Mouse (Mus musculus): ENCODE measurements at regions not wholly inside any gene's neighbourhood (a gene's known extent, or its start where the extent isn't known, plus 50 kb on each side); places are given as distances from the start of the nearest gene placed in this dataset.

DNA sequence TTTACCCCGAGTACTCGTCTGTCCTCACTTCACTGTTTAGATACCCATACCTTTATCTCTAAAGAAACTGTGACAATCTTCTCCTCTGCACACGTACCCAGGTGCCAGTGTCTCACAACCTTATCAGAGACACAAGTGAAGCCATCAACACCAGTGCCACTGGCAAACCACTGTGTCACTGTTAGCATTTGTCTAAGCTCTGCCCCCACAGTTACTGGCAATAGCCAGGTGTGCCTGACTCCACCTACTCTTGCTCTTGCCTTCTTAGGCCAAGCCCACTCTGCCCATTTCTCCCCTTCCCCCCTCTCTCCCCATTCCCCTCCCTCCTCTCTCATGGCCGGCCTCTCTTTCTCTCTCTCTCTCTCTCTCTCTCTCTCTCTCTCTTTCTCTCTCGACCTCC lies 54.2 kb upstream of the Znrf2 start:
- Histone ChIP-seq H3K4me1 (ENCODE audit: control insufficient read depth, insufficient read depth, insufficient read length, low read length) (peaks cover 15% of the 10 kb centered on the region; the same call in 1 of the 2 replicates), H3K27ac (ENCODE audit: insufficient read depth, low read depth, low read length) (no peak overlapping the region), H3K27me3 (ENCODE audit: control insufficient read depth, insufficient read depth, low read length) (no peaks in the 10 kb centered on the region), H3K36me3 (ENCODE audit: control insufficient read depth, insufficient read depth, low read length) (no peaks in the 10 kb centered on the region), H3K4me3 (ENCODE audit: low read depth, low read length) (no peak overlapping the region)
- TF ChIP-seq POLR2A (IDR thresholded peaks at IDR 0.05; ENCODE audit: low read depth, low read length) (no peak), CTCF (IDR thresholded peaks at IDR 0.05; ENCODE audit: extremely low read depth, insufficient read length, insufficient replicate concordance, low read depth, low read length) (no peak)
- WGBS: 15% methylated on average over 5 of the region's 5 CpGs

DNA sequence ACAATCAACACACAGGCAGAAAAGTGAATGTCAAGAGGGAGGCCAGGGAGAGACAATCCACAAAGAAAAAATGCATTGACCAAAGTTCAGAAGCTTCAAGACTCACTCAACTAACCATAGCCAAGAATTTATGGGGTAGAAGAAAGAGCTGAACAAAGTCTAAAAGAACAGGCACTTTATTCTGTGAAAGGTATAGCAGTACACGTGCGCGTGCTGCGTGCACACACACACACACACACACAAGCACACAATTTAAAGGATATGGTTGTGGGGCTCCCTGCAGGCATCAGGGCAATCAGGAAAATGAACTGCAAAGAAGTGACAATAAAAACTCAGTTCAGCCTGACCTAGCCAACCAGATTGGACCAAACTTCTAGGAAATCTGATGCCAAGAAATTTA lies 53.0 kb upstream of the Znrf2 start:
- Histone ChIP-seq H3K27me3 (ENCODE audit: control insufficient read depth, insufficient read depth, low read length) (no peaks in the 10 kb centered on the region), H3K36me3 (ENCODE audit: control insufficient read depth, insufficient read depth, low read length) (no peaks in the 10 kb centered on the region), H3K27ac (ENCODE audit: insufficient read depth, low read depth, low read length) (no peak overlapping the region), H3K4me3 (ENCODE audit: low read depth, low read length) (no peak overlapping the region), H3K4me1 (ENCODE audit: control insufficient read depth, insufficient read depth, insufficient read length, low read length) (peaks cover 15% of the 10 kb centered on the region; the same call in 1 of the 2 replicates)
- TF ChIP-seq POLR2A (IDR thresholded peaks at IDR 0.05; ENCODE audit: low read depth, low read length) (no peak), CTCF (IDR thresholded peaks at IDR 0.05; ENCODE audit: extremely low read depth, insufficient read length, insufficient replicate concordance, low read depth, low read length) (no peak)
- WGBS: 28% methylated on average over 4 of the region's 4 CpGs

DNA sequence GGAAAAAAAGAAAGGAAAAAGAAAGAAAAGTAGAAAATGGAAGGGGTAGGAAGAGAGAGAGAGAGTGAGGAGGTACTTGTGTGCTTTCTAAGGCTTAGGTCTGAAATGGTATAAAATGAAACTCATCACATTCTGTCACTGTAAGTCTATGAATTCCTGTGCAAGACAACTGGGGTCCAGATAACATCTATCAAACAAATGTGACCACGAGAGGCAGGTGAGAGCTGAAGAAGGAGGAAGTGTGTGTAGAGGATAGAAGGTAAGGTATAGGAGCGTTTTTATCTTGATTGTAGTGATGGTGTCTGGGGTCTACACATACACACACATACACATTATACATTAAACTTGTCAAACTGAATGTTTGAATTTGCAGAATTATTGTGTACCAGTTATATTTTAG lies 51.0 kb upstream of the Znrf2 start:
- Histone ChIP-seq H3K36me3 (ENCODE audit: control insufficient read depth, insufficient read depth, low read length) (no peaks in the 10 kb centered on the region), H3K27ac (ENCODE audit: insufficient read depth, low read depth, low read length) (no peak overlapping the region), H3K4me3 (ENCODE audit: low read depth, low read length) (no peak overlapping the region), H3K27me3 (ENCODE audit: control insufficient read depth, insufficient read depth, low read length) (no peaks in the 10 kb centered on the region), H3K4me1 (ENCODE audit: control insufficient read depth, insufficient read depth, insufficient read length, low read length) (peaks cover 8% of the 10 kb centered on the region; the same call in 1 of the 2 replicates)
- WGBS: 72% methylated on average over 2 of the region's 2 CpGs
- TF ChIP-seq POLR2A (IDR thresholded peaks at IDR 0.05; ENCODE audit: low read depth, low read length) (no peak), CTCF (IDR thresholded peaks at IDR 0.05; ENCODE audit: extremely low read depth, insufficient read length, insufficient replicate concordance, low read depth, low read length) (no peak)

DNA sequence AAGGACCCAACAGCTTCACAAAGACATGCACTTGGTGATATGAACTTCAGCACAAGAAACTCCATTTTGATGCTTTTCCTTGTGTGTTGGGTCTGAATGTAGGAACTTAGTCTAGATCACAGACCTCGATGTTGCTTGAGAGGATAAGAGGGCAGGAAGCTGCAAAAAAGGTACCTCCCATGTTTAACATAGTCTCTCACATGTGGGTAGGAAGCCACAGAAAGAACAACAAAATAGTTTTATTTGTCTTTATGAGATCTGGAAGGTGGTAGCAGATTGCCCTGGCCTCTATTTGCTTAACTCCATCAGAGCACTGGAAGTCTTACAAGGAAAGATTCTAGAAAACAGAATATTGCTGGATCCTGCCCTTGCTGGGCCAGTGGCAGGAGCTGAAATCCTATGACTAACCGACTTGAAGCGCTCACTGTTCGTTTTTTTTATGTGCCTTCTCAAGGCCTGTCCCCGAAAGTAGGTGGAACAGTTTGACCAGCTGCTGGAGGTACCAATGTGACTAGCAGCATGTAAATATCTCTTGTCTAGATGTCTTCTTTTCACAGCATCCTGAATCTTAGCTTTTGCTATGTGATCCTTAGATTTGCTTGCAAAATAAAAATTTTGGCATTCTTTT lies 50.1 kb upstream of the Znrf2 start:
- Histone ChIP-seq H3K4me1 (ENCODE audit: control insufficient read depth, insufficient read depth, insufficient read length, low read length) (peaks cover 6% of the 10 kb centered on the region; the same call in 1 of the 2 replicates), H3K36me3 (ENCODE audit: control insufficient read depth, insufficient read depth, low read length) (no peaks in the 10 kb centered on the region), H3K27me3 (ENCODE audit: control insufficient read depth, insufficient read depth, low read length) (no peaks in the 10 kb centered on the region), H3K4me3 (ENCODE audit: low read depth, low read length) (no peak overlapping the region), H3K27ac (ENCODE audit: insufficient read depth, low read depth, low read length) (no peak overlapping the region)
- TF ChIP-seq CTCF (IDR thresholded peaks at IDR 0.05; ENCODE audit: extremely low read depth, insufficient read length, insufficient replicate concordance, low read depth, low read length) (no peak), POLR2A (IDR thresholded peaks at IDR 0.05; ENCODE audit: low read depth, low read length) (no peak)
- WGBS: 77% methylated on average over 5 of the region's 5 CpGs
